Mouse (Mus musculus) thymus, adult 18-20 months (tissue): ENCODE results near the gene Papss2.

Experiments used
- DNase-seq, 2 experiments: peaks; one replicate each; pipeline ENCODE4 v3.0.0; 2022; ENCODE audit warnings: mixed read lengths in 2 of 2

Papss2 gene

GRCm38 (mm10) chr19:32713471-32713870 is 117.9 kb downstream of the Papss2 start:
- DNase-seq: no peak

GRCm38 (mm10) chr19:32715201-32715600 is 119.6 kb downstream of the Papss2 start:
- peak; percentile 19 to 51 for DNase-seq

- DNase-seq: no peak
Observed at GRCm38 (mm10) chr19:32715681-32716080, 120.1 kb downstream of the Papss2 start.
